Mouse (Mus musculus): Measurements from ENCODE around the gene Ggt1.

- TF ChIP-seq CTCF (IDR thresholded peaks at IDR 0.05; ENCODE audit: low read depth, low read length) (no peak), POLR2A (IDR thresholded peaks at IDR 0.05; ENCODE audit: extremely low read depth, insufficient read depth, low read length) (no peak)
Measured at GRCm38 (mm10) chr10:75608975-75609374, 47.6 kb downstream of the Ggt1 start.
